Mouse (Mus musculus) limb, embryonic 12.5 days (tissue): ENCODE data around the gene Mydgf. TPM values are rescaled to one million over a fixed set of nuclear protein-coding genes. Genes with fewer than 3 reads are reported as not detected.

Experiments
- ATAC-seq: fragments of 200-750 bp; cut with Nextera tagmentation; 2 replicates; pipeline ENCODE4 v1.8.0; 2017; ENCODE audit warnings: low read depth, moderate TSS enrichment; ENCODE audit not compliant: insufficient number of reproducible peaks, insufficient read depth, low FRiP score, low TSS enrichment
- H3K27ac ChIP-seq: fragments of 300-500 bp; sonication (generic); 2 replicates; pipeline ENCODE4 v1.5.1; 2016; ENCODE audit warnings: mild to moderate bottlenecking, moderate library complexity
- H3K27me3 ChIP-seq: fragments of 300-500 bp; sonication (generic); 2 replicates; pipeline ENCODE4 v1.6.1; 2016; ENCODE audit warnings: mild to moderate bottlenecking, moderate library complexity
- H3K36me3 ChIP-seq: fragments of 300-500 bp; sonication (generic); 2 replicates; pipeline ENCODE4 v1.6.1; 2016; ENCODE audit warnings: mild to moderate bottlenecking, moderate library complexity
- H3K4me1 ChIP-seq: fragments of 300-500 bp; sonication (generic); replicated peaks from 2 replicates; pipeline ENCODE4 v1.6.1; 2016
- H3K4me2 ChIP-seq: fragments of 300-500 bp; sonication (generic); 2 replicates; pipeline ENCODE4 v1.6.1; 2016; ENCODE audit warnings: mild to moderate bottlenecking, moderate library complexity
- H3K4me3 ChIP-seq: fragments of 300-500 bp; sonication (generic); replicated peaks from 2 replicates; pipeline ENCODE4 v1.5.1; 2016; ENCODE audit warnings: mild to moderate bottlenecking
- H3K9ac ChIP-seq: fragments of 300-500 bp; sonication (generic); replicated peaks from 2 replicates; pipeline ENCODE4 v1.6.1; 2016; ENCODE audit warnings: mild to moderate bottlenecking, moderate library complexity
- H3K9me3 ChIP-seq: fragments of 300-500 bp; sonication (generic); 2 replicates; pipeline ENCODE4 v1.6.1; 2016; ENCODE audit warnings: mild to moderate bottlenecking, moderate library complexity
- WGBS: fragments of 180-500 bp; shearing (Covaris S2); methylation state at CpG from one replicate; pipeline ENCODE4 v1.1.7; 2016; 5-methylcytosine and 5-hydroxymethylcytosine counted together
- microRNA-seq: library from miRNA; unstranded; fragments of <30 nt; microRNA quantifications from one replicate; pipeline ENCODE4, GENCODE M21; 2017
- polyA plus RNA-seq: library from polyadenylated mRNA; unstranded; fragments of >200 nt; fragmentation: Nextera tagmentation; extraction: Ambion mirVana; gene quantifications from 2 replicates; pipeline ENCODE4 v1.2.1, GENCODE M21; 2016

Gene Mydgf
- polyA plus RNA-seq, 1 experiment from 2014 or later, result 69.3 TPM

GRCm38 (mm10) chr17:56128246-56128645 is 55.5 kb downstream of the Mydgf start:
- Histone ChIP-seq H3K4me1 (peaks cover 9% of the 10 kb centered on the region), H3K27me3 (peaks cover 30% of the 10 kb centered on the region), H3K4me3 (no peak overlapping the region), H3K9ac (no peak overlapping the region), H3K27ac (no peak overlapping the region), H3K4me2 (no peak overlapping the region), H3K36me3 (no peaks in the 10 kb centered on the region), H3K9me3 (peaks cover 7% of the 10 kb centered on the region; the same call in 1 of the 2 replicates)
- no peak for ATAC-seq
- 82% methylated on average over 15 of the region's 15 CpGs for WGBS

GRCm38 (mm10) chr17:56126175-56126574 is 57.5 kb downstream of the Mydgf start:
- no peak for ATAC-seq
- H3K27ac ChIP-seq, result no peak overlapping the region
- H3K36me3 ChIP-seq, result no peaks in the 10 kb centered on the region
- H3K9ac ChIP-seq, result no peak overlapping the region
- peaks cover 51% of the 10 kb centered on the region for H3K27me3 ChIP-seq
- peaks cover 21% of the 10 kb centered on the region for H3K9me3 ChIP-seq
- no peak overlapping the region for H3K4me2 ChIP-seq
- H3K4me1 ChIP-seq, result peaks cover 9% of the 10 kb centered on the region
- no peak overlapping the region for H3K4me3 ChIP-seq
- WGBS, result 72% methylated on average over 11 of the region's 11 CpGs

Small RNA genes within 50 kb of the gene (microRNA-seq; reads per million reads assigned to microRNA genes)
- gene Gm44397, result not detected

Other genes starting within 250 kb of the Mydgf start
- gene Zfp119b, start 234.4 kb downstream of the Mydgf start, polyA plus RNA-seq, result 5.0 and 7.0 TPM in 2 replicates
- gene Ebi3, start 231.3 kb downstream of the Mydgf start, polyA plus RNA-seq, result 1.6 TPM in 2 replicates
- gene Yju2, start 224.8 kb downstream of the Mydgf start, polyA plus RNA-seq, result 24.6 and 26.6 TPM in 2 replicates
- 52.6 and 54.1 TPM in 2 replicates for gene Shd, start 213.5 kb downstream of the Mydgf start, polyA plus RNA-seq
- gene Fsd1, start 197.4 kb downstream of the Mydgf start, polyA plus RNA-seq, result 42.4 and 43.2 TPM in 2 replicates
- 7.2 and 9.2 TPM in 2 replicates for gene Stap2, start 178.3 kb downstream of the Mydgf start, polyA plus RNA-seq
- gene Mpnd, start 178.2 kb downstream of the Mydgf start, polyA plus RNA-seq, result 165 and 169 TPM in 2 replicates
- gene Sh3gl1, start 147.3 kb downstream of the Mydgf start, polyA plus RNA-seq, result 171 and 175 TPM in 2 replicates
- 48.8 and 51.2 TPM in 2 replicates for gene Chaf1a, start 143.5 kb downstream of the Mydgf start, polyA plus RNA-seq
- gene Ubxn6, start 108.9 kb downstream of the Mydgf start, polyA plus RNA-seq, result 42.0 and 46.4 TPM in 2 replicates
- 176 and 189 TPM in 2 replicates for gene Hdgfl2, start 104.3 kb downstream of the Mydgf start, polyA plus RNA-seq
- gene Plin4, start 74.1 kb downstream of the Mydgf start, polyA plus RNA-seq, result 0.12 and 0.23 TPM in 2 replicates
- gene Plin5, start 66.3 kb downstream of the Mydgf start, polyA plus RNA-seq, result 0.10 TPM in 2 replicates
- gene Lrg1, start 61.9 kb downstream of the Mydgf start, polyA plus RNA-seq, result 0.24 TPM in 1 of 2 replicates, not detected in the other
- gene Sema6b, start 43.6 kb downstream of the Mydgf start, polyA plus RNA-seq, result 3.1 and 3.3 TPM in 2 replicates
- 8.3 and 9.5 TPM in 2 replicates for gene Tnfaip8l1, start 21.4 kb downstream of the Mydgf start, polyA plus RNA-seq
- gene Dpp9, start 35.0 kb upstream of the Mydgf start, polyA plus RNA-seq, result 36.2 and 37.7 TPM in 2 replicates
- 13.4 and 14.6 TPM in 2 replicates for gene Fem1a, start 72.9 kb upstream of the Mydgf start, polyA plus RNA-seq
- 3.0 and 3.8 TPM in 2 replicates for gene Ticam1, start 92.9 kb upstream of the Mydgf start, polyA plus RNA-seq
- 62.7 and 71.7 TPM in 2 replicates for gene Plin3, start 109.0 kb upstream of the Mydgf start, polyA plus RNA-seq
- gene Arrdc5, start 116.4 kb upstream of the Mydgf start, polyA plus RNA-seq, result not detected in 2 replicates
- 198 and 199 TPM in 2 replicates for gene Uhrf1, start 119.4 kb upstream of the Mydgf start, polyA plus RNA-seq
- 53.1 and 54.3 TPM in 2 replicates for gene Kdm4b, start 142.1 kb upstream of the Mydgf start, polyA plus RNA-seq